Mouse (Mus musculus): ENCODE results near the gene Lipc. TPM values are rescaled to one million over a fixed set of nuclear protein-coding genes. Genes with fewer than 3 reads are reported as not detected.

The Lipc gene
- polyA plus RNA-seq, 1 experiment from 2014 or later = not detected

DNA sequence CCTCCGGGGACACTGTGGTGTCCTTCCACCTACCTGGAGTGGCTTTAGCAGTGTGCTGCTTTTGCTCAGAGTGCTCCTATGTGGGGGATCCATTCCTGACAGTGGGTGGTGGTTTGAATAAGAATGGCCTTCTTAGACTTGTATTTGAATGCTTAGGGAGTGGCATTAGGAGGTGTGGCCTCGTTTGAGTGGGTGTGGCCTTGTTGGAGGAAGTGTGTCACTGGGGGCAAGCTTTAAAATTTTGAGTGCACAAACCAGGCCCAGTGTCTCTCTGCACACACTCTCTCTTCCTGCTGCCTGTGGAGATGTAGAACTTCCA, 156.6 kb downstream of the Lipc start:
- WGBS = 66% methylated on average over 2 of the region's 2 CpGs
- H3K9ac ChIP-seq = no peak overlapping the region
- no peak for ATAC-seq (ENCODE audit: low FRiP score)

GRCm38 (mm10) chr9:70794643-70795438, 157.2 kb downstream of the Lipc start:
- Histone ChIP-seq H3K4me2 (no peak overlapping the region), H3K27me3 (no peaks in the 10 kb centered on the region), H3K9ac (no peak overlapping the region), H3K27ac (no peak overlapping the region), H3K36me3 (replicated peaks) (no peaks in the 10 kb centered on the region), H3K9me3 (no peaks in the 10 kb centered on the region), H3K4me3 (replicated peaks) (no peak overlapping the region), H3K4me1 (no peaks in the 10 kb centered on the region)
- 86% methylated on average over 15 of the region's 15 CpGs for WGBS
- no peak for ATAC-seq (ENCODE audit: low FRiP score)

More for the DNA sequence above, 156.6 kb downstream of the Lipc start:
- Histone ChIP-seq H3K36me3 (replicated peaks) (no peaks in the 10 kb centered on the region), H3K27me3 (no peaks in the 10 kb centered on the region), H3K9me3 (no peaks in the 10 kb centered on the region), H3K4me2 (no peak overlapping the region), H3K4me3 (replicated peaks) (no peak overlapping the region), H3K27ac (no peak overlapping the region), H3K4me1 (peaks cover under 1% of the 10 kb centered on the region; the same call in 1 of the 2 replicates)

- Histone ChIP-seq H3K9ac (no peak overlapping the region), H3K4me2 (no peak overlapping the region), H3K4me1 (no peaks in the 10 kb centered on the region), H3K4me3 (replicated peaks) (no peak overlapping the region), H3K27ac (no peak overlapping the region), H3K36me3 (replicated peaks) (no peaks in the 10 kb centered on the region), H3K9me3 (no peaks in the 10 kb centered on the region), H3K27me3 (no peaks in the 10 kb centered on the region)
- ATAC-seq (ENCODE audit: low FRiP score) = no peak
- WGBS = 82% methylated on average over 4 of the region's 4 CpGs
Observed at GRCm38 (mm10) chr9:70790621-70791020, 161.4 kb downstream of the Lipc start.

DNA sequence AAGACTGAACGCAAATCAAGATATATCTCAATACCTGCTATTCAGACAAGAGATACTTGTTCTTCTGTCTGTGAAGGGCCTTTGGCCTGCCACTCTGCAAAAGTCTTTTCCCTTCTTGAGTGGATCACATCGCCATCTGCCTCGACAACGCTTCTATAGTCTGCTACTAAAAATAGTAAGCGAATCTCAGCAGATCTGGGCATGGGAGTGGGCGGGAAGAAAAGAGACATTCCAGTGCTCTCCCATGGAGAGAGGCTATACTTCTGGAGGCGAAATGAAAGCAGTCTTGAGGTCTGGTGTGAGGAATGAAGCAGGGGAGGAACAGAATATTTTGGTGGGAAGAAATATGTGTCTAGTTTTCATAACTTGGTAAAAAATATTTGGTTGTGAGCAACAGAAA, 163.3 kb downstream of the Lipc start:
- Histone ChIP-seq H3K9me3 (no peaks in the 10 kb centered on the region), H3K4me2 (no peak overlapping the region), H3K27ac (no peak overlapping the region), H3K4me3 (replicated peaks) (no peak overlapping the region), H3K27me3 (no peaks in the 10 kb centered on the region), H3K36me3 (replicated peaks) (no peaks in the 10 kb centered on the region), H3K4me1 (no peaks in the 10 kb centered on the region), H3K9ac (no peak overlapping the region)
- 82% methylated on average over 7 of the region's 7 CpGs for WGBS
- ATAC-seq (ENCODE audit: low FRiP score) = no peak

- WGBS = 88% methylated on average over 3 of the region's 3 CpGs
- H3K4me2 ChIP-seq = no peak overlapping the region
- H3K4me1 ChIP-seq = peaks cover 3% of the 10 kb centered on the region; the same call in 1 of the 2 replicates
- no peaks in the 10 kb centered on the region for H3K27me3 ChIP-seq
- H3K36me3 ChIP-seq (replicated peaks) = no peaks in the 10 kb centered on the region; the same call in 1 of the 2 replicates
- ATAC-seq (ENCODE audit: low FRiP score) = no peak
- H3K9me3 ChIP-seq = no peaks in the 10 kb centered on the region
- no peak overlapping the region for H3K9ac ChIP-seq
- no peak overlapping the region for H3K27ac ChIP-seq
- H3K4me3 ChIP-seq (replicated peaks) = no peak overlapping the region
Observed at GRCm38 (mm10) chr9:70782191-70782590, 169.8 kb downstream of the Lipc start.

GRCm38 (mm10) chr9:70775517-70775916, 176.5 kb downstream of the Lipc start:
- 97% methylated on average over 2 of the region's 2 CpGs for WGBS
- ATAC-seq (ENCODE audit: low FRiP score) = no peak
- Histone ChIP-seq H3K9ac (no peak overlapping the region), H3K9me3 (no peaks in the 10 kb centered on the region), H3K27ac (no peak overlapping the region), H3K27me3 (no peaks in the 10 kb centered on the region), H3K4me2 (no peak overlapping the region), H3K36me3 (replicated peaks) (peaks cover 5% of the 10 kb centered on the region; the same call in 1 of the 2 replicates), H3K4me1 (peaks cover 5% of the 10 kb centered on the region; the same call in 1 of the 2 replicates), H3K4me3 (replicated peaks) (no peak overlapping the region)

DNA sequence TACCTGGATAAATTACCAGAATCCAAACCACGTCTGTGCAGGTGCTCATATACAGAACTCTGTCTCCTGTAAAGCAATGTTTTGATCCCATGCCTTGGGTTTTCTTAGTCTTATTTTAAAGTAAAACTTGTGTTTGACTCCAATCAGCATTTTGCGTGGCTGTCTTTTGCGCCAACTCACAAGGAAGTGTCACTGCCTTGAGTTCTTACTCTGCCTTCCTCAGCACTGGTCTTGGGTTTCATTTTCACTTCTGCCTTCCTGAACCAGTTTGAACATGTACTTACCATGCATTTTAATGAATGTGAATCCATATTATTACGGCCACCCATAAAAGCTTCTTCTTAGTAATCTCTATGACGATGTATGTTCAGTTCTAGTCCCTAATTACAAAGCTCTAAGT, 191.1 kb downstream of the Lipc start:
- Histone ChIP-seq H3K4me3 (replicated peaks) (no peak overlapping the region), H3K9ac (no peak overlapping the region), H3K9me3 (no peaks in the 10 kb centered on the region), H3K27ac (no peak overlapping the region), H3K27me3 (no peaks in the 10 kb centered on the region), H3K4me1 (no peaks in the 10 kb centered on the region), H3K4me2 (no peak overlapping the region), H3K36me3 (replicated peaks) (peaks cover 29% of the 10 kb centered on the region)
- WGBS = 92% methylated on average over 5 of the region's 5 CpGs
- no peak for ATAC-seq (ENCODE audit: low FRiP score)

DNA sequence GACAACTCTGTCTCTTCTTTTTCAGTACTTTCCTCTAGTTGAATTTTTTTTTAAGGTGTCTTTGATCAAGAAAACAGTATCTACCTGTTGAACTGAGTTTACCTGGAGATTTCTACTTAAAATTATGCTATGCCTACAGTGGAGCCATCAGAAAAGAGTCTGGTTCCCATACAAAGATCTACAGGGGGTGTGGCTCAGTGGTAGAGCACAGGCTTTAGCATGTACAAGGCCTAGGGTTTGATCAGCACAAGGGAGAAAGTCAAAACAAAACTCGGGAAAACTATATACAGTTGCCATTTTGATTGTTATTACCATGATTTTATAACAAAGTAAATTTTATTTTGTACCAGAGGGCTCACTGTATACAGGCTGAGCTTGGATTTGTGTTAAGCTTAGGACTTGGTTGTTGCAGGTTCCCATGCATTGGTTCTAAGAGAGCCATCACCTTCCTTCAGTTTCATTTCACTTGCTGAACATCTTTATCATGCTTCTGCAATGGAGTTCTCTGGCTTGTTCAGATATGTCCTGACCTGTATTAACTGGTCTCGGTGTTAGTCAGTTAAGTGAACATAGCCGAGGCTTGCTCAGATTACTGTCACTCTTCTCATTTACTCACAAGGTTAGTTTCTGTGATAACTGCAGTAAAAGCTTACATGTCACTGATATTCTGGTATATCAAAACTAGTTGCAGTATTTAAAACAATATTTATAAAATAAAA, 200.4 kb downstream of the Lipc start:
- WGBS = 92% methylated on average over 3 of the region's 3 CpGs
- Histone ChIP-seq H3K27me3 (no peaks in the 10 kb centered on the region), H3K9ac (no peak overlapping the region), H3K27ac (no peak overlapping the region), H3K4me2 (no peak overlapping the region), H3K4me3 (replicated peaks) (no peak overlapping the region), H3K4me1 (no peaks in the 10 kb centered on the region), H3K9me3 (no peaks in the 10 kb centered on the region), H3K36me3 (replicated peaks) (peaks cover 26% of the 10 kb centered on the region)
- ATAC-seq (ENCODE audit: low FRiP score) = no peak

Small RNA genes lying within 50 kb of the gene (microRNA-seq; reads per million reads assigned to microRNA genes)
- not detected for gene Gm25149

Other genes starting within 250 kb of the Lipc start
- gene Aqp9, start 216.5 kb upstream of the Lipc start, polyA plus RNA-seq (2016; fragmentation: Nextera tagmentation; extraction: Ambion mirVana) = 0.08 and 0.93 TPM in 2 replicates

Measured in forebrain, embryonic 12.5 days (tissue).